Mouse (Mus musculus) T-cell, adult 2 months (primary cell): ENCODE data around the gene Rftn1.
"Not testable (repeated sequence)": the region's sequence is repeated elsewhere in the genome, so short reads cannot be mapped to it uniquely, and the experiment has no call there.

Experiments used
- DNase-seq: peaks from one replicate; pipeline ENCODE4 v3.0.0; 2022; ENCODE audit warnings: low spot score

Rftn1 gene

DNA sequence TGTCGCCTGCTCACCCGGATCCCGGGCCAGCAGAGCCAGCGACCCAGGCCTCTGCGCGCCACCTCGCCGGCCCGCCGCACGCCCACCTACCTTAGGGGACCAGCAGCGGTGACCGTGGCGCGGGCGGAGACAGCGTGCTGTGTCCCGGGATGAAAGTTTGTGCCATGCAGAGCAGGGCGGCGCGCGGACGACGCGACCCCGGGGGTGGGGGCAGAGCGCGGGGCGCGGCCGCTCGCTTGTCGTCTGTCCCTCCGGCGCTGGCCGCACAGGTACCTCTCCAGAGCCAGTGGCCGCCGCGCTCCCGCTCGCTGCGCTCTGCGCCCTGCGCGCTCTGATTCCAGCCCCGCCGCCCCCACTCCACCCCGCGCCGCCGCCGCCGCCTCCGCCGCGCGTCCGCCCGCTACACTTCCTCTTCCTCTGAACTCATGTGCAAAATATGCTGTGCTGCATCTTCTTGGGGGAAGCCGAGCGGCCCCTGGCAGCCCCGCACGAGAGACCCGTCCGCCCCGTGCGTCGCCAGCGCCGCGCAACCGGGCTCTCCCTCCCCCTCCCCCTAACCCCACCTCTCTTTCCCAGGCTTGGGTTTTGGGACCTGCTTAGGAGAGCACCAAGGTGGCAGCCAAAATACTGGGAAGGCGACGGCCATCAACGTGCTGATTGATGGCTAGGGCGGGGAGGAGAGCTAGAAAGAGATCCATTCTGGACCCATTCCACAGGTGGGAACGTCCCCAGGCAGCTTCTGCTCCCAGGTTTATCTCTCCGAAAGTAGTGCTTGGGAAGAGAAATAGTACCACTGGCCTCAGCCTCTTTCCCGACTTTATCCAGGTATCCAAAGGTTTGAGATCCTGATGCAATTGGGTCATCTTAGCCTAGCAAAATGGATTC lies at the start of gene Rftn1:
Rftn1 (minus strand) TSS at position 544 of the 885 bp plus-strand sequence.
- peak; percentile 74 for DNase-seq

DNA sequence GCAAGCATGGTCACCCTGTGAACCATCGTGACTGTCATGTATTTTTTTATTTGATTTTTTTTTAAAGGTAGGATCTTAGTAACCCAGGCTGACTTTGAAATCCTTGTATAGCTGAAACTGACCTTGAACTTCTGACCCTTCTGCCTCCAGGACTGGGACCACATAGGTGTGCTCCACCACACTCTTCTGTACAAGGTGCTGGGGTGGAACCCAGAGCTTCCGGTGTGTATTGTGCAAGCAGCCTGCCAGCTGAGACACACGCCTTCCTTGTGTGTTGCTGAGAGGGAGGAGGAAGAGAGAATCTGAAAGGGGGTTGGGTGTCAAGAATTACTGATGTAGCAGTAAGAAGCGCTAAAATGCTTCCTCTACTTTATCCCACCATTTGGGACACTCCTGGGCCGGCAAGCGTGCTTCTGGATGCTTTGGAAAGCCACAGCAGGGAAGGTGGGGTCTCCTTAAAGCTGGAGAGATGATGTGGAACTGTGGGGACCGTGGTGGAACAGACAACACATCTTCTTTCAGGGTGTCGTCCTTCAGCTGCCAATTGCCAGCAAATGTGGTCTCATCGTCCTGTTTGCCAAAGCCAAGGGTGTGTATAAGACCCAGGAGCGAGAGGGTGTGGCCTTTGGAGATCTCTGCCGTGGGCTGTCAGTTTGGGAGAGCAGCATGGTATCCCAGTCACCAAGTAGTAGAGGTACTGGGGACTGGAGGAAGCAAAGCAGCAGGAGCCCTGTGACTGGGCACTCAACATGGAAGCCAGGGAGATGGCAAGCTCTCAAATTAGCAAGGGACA lies 47.5 kb upstream of the Rftn1 start:
- no peak for DNase-seq

DNA sequence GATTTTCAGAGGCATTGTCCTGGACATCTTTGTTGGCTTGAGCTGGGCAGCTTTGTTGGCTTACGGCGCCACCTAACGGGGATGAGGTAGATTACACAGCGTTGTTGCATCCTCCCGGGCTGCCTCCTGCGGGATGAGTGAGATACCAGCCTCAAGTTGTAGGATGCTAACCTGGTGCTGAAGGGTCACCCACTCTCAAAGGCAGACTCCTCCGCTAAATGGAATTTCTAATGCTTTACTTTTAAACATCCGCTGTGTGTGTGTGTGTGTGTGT lies 46.9 kb upstream of the Rftn1 start:
- peak; percentile 65 for DNase-seq

DNA sequence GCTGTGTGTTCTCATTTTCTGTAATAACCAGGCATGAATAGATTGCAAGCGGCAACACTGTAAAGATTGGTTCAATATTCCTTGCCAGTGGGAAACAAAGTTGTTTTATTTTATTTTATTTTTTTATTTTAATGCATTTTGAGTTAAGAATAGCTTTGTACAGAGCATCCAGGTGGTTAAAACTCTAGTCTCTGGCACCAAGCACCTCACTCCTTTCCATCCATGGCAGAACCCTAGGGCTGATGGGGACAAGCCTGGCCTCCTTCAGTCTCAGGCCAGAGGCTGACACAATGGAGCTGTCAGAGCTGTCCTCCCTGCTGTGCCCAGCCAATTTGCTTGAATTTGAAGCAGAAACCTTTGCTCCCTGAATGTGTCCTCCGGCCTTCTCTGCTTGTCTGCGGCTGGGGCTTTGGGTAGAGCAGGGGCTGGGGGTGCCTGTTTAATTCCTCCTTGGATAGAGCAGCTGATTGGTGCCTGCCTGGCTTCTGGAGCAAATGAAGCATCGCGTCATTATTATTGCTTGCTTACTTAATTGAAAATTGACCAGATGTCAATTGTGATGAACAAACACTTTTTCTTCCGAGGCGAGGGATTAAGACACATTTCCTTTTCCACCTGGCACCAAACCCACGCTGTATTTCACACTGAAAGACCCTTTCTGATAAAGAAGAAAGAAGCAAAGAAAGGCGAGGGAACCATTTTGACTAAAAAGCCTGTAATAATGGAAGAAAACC lies 46.4 kb upstream of the Rftn1 start:
- DNase-seq, result no peak

DNA sequence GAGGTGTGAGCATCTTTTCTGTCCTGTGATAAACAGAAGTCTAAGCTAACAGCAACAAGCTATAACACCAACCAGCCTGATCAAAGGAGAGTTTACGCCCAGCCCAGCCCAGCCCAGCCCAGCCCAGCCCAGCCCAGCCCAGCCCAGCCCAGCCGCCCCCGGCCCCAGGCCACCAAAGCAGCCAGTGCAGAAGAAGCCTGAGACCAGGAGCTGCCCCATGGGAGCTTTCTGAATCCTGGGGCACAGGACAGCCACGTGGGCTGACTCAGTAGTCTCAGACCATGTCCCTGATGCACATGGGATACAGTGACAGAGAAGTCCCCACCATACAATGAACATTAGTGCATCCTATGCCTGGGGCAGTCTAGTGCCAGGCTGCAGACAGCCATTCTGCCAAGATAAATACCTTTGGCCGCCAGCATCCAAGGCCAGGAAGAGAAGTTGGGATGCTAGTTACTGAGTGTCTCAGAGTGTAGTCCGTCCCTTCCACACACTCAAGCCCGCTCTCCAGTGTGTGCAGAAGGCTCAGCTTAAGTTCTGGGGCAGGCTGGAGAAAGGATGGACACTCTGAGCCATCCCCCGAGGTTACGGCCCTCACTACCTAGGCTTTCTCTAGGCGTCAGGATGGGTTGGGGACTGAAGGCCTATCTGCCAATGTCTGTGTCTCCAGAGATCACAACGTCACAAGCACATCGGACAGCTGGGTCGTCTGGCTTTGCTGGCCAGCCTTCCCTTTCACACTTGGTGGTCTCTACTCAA lies 45.6 kb upstream of the Rftn1 start:
- DNase-seq, result no peak

DNA sequence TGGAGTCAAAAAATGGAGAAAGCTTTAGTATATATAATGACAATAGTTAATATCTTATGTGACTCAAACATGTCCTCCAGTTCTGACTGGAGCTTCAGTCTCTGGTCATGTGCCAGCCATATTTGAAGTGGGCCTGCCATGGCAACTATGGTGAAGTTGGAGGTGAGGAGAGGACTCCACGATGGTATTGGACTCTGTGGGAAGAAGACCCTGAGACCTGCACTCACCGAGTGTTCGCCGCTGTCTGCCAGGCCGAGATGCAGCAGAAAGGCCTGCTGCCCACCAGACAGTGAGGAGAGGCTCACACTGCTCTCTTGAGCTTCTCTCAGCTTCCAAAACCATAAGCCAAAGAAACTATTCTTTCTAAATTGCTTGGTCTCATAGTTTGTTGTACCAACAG lies 43.5 kb upstream of the Rftn1 start:
- no peak for DNase-seq

DNA sequence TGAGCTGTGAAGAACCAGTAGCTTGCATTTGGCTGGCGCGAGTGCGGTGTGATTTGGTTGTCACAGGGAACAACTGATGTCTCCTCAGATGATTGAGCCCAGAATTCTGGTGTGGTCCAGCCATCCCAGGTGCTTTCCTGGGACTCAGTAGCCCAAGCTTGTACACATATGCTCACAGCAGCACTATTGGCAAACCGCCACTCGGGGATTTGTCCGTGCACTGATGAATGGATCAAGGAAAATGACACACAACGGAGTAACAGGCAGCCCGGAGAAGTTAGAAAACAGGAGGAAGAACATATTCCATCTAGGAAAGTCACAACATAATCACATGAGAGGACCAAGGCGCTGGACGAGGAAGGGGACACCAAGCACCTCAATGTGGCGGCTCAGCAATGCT lies 42.3 kb upstream of the Rftn1 start:
- DNase-seq, result no peak

DNA sequence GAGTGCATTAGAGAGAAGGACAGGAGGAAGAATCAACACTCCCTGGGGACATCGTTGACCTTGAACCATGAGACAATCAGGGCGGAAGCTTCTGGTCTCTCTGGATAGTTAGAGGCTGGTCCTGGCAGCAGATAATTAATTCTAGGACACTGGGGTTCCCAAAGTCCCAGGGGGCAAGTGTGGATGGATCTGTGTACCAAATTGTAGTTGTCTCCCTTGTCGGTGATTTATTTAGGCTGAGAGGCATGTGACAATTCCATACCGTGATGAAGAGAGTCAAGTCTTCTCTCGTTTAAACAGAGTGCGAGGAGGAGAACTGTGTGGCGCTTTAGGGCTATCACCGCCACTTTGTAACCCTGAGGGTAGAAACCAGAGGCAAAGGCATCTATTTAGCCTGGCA lies 40.7 kb upstream of the Rftn1 start:
- DNase-seq, result no peak

DNA sequence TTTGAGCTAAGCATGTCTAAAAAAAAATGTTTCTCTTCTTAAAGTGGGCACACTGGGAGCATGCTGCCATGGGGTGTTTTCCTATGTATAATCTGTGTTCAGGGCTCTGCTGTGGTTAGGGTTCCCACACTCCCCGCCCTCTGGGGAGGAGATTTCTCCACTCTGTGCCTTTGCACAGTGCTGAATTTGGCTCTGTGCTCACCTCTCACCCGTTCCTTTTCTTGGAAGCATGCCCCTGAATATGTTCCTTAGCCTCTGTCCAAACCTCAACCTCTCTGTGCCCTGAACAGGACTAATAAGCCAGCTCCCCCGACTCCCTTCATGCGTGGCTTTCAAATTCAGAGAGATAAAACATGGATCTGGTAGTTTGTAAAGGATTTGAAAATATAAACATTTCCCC lies 39.1 kb upstream of the Rftn1 start:
- DNase-seq, result no peak

DNA sequence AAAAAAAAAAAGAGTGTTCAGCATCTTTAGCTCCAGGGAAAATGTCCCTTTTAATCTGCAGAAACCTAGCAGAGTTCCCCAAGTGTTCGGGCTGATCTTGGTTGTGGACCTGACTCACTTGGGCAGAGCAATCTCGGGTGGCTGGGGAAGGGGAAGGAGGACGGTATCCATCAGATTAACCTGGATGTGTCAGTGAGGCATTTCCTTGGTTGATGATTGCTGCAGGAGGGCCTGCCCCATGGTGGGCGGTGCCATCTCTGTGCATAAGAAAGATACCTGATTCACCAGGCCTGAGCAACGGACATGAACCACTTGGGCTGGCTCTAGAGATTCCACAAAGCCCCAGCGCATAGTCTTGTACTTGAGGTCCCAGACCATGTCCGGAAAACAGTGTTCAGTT lies 36.9 kb upstream of the Rftn1 start:
- DNase-seq, result no peak

DNA sequence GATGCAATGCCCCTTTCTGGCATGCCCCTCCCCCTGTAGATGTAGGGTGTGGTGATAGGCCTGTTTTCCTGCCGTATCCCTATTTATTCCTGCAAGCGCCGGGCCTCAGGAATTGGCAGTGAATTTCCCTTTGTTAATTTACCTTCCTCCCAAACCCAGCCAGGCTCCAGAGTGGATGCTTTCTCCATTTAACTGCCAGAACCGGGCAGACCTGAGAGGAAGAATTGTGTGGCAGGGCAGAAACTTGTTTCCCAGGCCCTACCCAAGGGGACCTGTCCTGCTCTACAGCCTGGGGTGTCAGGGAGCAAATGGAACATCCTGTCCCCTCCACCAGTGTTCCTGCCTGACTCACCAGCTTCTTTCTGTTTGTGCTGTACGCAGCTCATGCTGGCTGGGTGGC lies 34.2 kb upstream of the Rftn1 start:
- no peak for DNase-seq

DNA sequence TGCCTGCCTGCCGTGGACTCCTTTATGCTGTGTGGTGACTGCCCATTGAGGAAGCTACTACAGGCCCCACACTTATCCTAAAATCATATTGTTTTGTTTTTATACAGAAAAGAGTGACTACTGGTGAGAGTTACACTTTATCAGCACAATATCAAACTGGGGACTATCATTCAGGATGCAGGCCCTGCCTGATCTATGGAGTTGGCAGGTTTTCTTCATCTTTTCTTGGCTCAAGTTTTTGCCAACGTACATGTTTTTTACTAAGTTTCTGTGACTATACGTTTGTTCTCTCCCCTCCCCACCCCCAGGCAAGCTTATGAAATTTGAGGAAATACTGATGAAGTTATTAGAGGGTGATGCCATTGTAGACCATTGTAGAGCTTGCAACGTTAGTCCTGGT lies 27.5 kb upstream of the Rftn1 start:
- no peak for DNase-seq

DNA sequence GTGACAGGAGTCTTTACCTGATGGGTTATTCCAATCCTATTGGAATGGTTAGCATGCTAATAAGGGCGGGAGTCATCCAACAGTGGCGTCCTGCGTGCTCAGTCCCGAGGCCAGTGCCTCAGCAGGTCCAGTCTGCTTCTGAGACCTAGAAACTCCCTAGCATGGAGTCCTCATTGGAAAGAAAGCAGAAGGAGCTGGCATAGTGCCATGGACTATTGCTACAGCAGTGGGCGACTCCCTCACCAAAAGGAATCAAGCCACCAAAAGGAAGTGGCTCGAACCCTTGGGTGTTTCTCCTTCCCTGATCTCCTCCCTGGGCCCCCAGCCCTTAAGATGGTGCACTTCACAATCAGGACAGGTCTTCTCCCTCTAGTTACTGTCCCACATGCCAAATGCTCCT lies 24.6 kb upstream of the Rftn1 start:
- no peak for DNase-seq

DNA sequence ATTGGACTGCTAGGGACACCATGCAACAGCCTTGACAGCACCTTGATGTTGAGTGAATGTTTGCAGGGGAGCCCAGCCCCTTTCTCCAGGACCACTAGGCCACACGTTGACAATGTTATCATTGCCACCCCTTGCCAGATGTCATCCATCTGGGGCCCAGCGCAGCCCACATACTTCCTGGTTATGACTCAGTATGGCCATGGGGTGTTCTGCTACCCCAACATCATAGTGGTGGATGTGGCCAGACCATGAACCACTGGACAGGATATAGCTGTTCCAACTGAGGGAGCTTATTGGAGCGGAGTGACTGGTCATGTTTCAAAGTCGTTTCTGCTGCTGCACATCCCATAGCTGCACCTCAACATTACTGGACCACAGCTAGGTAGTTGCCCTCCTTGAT lies 22.6 kb upstream of the Rftn1 start:
- no peak for DNase-seq

DNA sequence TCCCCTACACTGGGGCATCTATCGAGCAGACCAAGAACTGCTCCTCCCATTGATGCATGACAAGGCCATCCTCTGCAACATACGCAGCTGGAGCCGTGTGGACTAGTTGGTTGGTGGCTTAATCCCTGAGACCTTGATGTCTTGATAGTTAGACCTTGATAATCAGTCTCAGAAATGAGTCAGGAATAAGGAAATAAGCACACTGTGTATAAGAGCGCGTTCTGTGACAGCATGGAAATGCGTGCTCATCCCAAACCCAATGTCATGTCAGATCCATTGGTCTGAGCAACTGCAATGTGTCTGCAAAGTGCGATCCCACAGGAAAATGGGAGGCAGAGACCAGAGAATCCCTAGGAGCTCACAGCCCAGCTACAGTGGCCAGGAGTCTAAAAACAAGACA lies 21.3 kb upstream of the Rftn1 start:
- DNase-seq, result no peak

DNA sequence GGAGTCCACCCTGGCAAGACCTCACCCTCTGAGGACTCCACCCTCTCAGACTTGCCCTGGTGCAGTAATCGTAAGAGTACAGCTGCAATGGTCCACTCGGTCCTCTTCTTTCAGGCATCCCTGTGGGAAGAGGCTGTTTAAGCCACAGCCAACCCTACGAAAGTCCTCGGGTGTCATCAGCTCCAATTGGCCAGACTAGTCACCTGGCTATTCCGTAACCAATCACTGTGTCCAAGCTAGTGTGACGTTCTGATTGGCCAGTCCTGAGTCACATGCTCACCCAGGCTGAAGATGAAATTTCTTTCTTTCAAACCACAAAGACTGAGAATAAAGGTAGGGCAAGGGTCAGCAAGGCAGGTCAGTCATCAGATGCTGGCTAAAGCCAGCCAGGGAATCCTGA lies 19.4 kb upstream of the Rftn1 start:
- no peak for DNase-seq

DNA sequence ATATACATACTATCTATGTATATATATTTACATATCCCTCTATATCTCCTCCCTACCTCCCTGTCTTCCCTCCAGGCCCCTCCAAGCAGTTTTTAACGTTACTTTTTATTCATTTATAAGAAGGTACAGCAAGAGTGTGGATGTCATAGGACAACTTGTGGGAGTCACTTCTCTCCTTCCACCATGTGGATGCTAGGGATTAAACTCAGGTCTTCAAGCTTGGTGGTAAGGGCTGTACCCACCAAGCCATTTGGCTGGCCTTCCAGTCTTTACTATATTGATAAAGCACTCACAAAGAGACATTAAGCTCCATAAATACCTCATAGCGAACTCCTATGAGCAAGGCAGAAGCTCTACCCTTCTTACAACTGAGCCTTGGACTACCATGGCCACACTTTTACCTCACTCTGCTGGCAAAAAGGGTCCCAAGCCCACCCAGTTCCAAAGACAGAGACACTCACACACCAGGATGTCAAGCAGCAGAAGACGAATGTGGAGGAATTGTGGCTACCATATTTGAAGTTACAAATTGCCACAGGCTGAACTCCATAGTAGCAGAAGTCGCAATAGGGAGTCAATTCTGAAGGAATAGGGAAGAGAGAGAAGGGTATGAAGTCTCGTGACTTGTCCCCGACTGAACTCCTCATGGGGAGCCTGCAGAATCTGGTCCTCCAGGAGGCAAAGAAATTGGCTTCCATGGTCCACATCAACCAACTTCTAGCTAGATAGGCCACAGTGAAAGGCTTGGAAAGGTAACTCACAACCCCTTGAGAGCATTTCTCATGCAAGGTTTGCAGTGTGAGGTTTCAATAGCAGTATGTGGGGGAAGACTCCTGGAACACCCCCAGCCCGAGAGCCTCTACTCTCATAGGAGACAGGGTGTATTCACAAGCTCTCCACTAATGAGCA lies 17.9 kb upstream of the Rftn1 start:
- no peak for DNase-seq

DNA sequence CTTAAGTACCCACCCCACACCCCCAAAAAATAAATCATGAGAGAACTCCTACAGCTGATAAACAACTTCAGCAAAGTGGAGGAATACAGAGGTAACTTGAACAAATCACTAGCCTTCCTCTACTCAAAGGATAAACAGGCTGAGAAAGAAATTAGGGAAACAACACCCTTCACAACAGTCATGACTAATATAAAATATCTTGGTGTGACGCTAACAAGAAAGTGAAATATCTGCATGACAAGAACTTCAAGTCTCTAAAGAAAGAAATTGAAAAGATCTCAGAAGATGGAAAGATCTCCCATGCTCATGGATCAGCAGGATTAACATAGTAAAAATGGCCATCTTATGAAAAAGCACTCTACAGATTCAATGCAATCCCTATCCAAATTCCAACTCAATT lies 15.8 kb upstream of the Rftn1 start:
- DNase-seq, result not testable (repeated sequence)

DNA sequence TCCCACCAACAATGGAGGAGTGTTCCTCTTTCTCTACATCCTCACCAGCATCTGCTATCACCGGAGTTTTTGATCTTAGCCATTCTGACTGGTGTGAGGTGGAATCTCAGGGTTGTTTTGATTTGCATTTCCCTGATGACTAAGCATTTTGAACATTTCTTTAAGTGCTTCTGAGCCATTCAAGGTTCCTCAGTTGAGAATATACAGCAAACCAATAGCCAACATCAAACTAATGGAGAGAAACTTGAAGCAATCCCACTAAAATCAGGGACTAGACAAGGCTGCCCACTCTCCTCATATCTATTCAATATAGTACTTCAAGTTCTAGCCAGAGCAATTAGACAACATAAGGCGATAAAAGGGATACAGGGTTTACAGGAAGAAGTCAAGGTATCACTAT lies 15.4 kb upstream of the Rftn1 start:
- not testable (repeated sequence) for DNase-seq

DNA sequence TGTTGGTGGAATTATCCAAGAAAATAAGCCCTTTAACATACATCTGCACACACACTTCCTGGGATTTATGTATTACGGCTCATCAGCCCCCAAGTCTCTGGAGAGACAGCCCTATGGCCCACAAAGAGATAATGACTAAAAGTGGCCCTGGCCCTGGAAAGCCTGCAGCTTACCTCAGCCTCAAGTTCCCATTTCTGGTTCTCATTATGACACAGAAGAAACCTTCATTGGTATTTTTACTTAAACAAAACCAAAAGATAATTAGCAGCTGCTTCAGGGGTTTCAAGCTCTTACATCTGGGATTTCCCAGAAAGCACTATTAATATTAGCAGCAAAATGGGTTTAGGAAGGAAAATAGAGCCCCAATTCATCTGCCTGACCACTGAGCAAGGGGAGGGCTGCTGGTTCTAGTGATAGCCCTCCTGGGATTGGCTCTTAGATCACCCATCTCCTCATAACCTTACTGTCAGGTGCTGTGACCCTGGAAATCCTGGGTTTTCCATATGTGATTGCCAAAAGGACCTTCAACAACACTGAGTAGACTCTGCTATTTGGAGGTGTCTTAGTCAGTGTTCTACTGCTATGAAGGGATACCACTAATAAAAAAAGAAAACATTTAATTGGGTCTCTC lies 14.8 kb upstream of the Rftn1 start:
- DNase-seq, result no peak
